In genomic region chr4:152349837-152350381, GRCm38 (mm10) we compare ENCODE assay signal across 9 mouse cellular contexts. TPM values are rescaled to one million over a fixed set of nuclear protein-coding genes. Genes with fewer than 3 reads are reported as not detected.
DNase-seq lines count a peak whose midpoint lies in the region; ATAC-seq and TF ChIP-seq lines count a peak whose summit lies in the region.
"Had no signal": no experiment of that assay in that cellular context is flagged by ENCODE, and none has a peak within 500 bp of the region (broad histone marks: within the 10 kb centered on the region; RNA-seq: fewer than 3 reads in every experiment).

No protein-coding gene starts in this region.

- WGBS in hindbrain, embryonic 14.5 days: 9% methylated on average over 17 of the region's 17 CpGs
- 5% methylated on average over 16 of the region's 17 CpGs for WGBS in midbrain, embryonic 14.5 days
- 11% methylated on average over 17 of the region's 17 CpGs for WGBS in liver, embryonic 12.5 days (ENCODE audit: insufficient replicate concordance)
- 8% methylated on average over 17 of the region's 17 CpGs for WGBS in heart, adult 2 months

- peak overlapping the region; percentile 46 for H3K4me2 ChIP-seq in hindbrain, embryonic 14.5 days (replicated peaks)
- H3K4me2 ChIP-seq in midbrain, embryonic 14.5 days (ENCODE audit: low read length): peak overlapping the region; percentile 53
- no peak overlapping the region for H3K4me2 ChIP-seq in liver, embryonic 12.5 days
- H3K4me2 ChIP-seq: limb, embryonic 12.5 days had no signal

- no peaks in the 10 kb centered on the region; the same call in 1 of the 2 replicates for H3K27me3 ChIP-seq in hindbrain, embryonic 14.5 days (ENCODE audit: control insufficient read depth, insufficient read depth, low read length)
- no peaks in the 10 kb centered on the region for H3K27me3 ChIP-seq in midbrain, embryonic 14.5 days (ENCODE audit: control insufficient read depth, insufficient read depth, low read length)
- H3K27me3 ChIP-seq in liver, embryonic 12.5 days (replicated peaks): peaks cover 85% of the 10 kb centered on the region
- no peaks in the 10 kb centered on the region for H3K27me3 ChIP-seq in heart, adult 2 months (ENCODE audit: control insufficient read depth, insufficient read depth, low read length)

- DNase-seq in ES-CJ7 (ENCODE audit: low read depth, low spot score): peak; percentile 69
- DNase-seq in hindbrain, embryonic 14.5 days (ENCODE audit: low spot score): peak; percentile 80
- DNase-seq in midbrain, embryonic 14.5 days: peak; percentile 92
- DNase-seq in heart, adult 18-20 months: no peak
- no peak for DNase-seq in heart, adult 2 months
- no peak for DNase-seq in spleen, adult 18-20 months

- no peak for TF ChIP-seq EP300 in heart, adult 2 months (IDR thresholded peaks at IDR 0.05; ENCODE audit: insufficient read depth, low read depth, low read length)

- peak overlapping the region; percentile 56 for H3K9ac ChIP-seq in hindbrain, embryonic 14.5 days
- peak overlapping the region; percentile 60 for H3K9ac ChIP-seq in midbrain, embryonic 14.5 days (replicated peaks; ENCODE audit: low read length)
- H3K9ac ChIP-seq in liver, embryonic 12.5 days: no peak overlapping the region
- no peak overlapping the region for H3K9ac ChIP-seq in heart, adult 2 months (ENCODE audit: low read depth, low read length)
- H3K9ac ChIP-seq: limb, embryonic 12.5 days had no signal

- H3K36me3 ChIP-seq in hindbrain, embryonic 14.5 days (replicated peaks; ENCODE audit: control insufficient read depth, insufficient read depth): peaks cover 16% of the 10 kb centered on the region
- H3K36me3 ChIP-seq in midbrain, embryonic 14.5 days (ENCODE audit: control insufficient read depth, insufficient read depth, low read length): peaks cover 6% of the 10 kb centered on the region; the same call in 1 of the 2 replicates
- no peaks in the 10 kb centered on the region for H3K36me3 ChIP-seq in liver, embryonic 12.5 days
- H3K36me3 ChIP-seq in heart, adult 2 months (ENCODE audit: control insufficient read depth, insufficient read depth, low read length): no peaks in the 10 kb centered on the region
- H3K36me3 ChIP-seq: limb, embryonic 12.5 days had no signal

- ATAC-seq in hindbrain, embryonic 14.5 days (ENCODE audit: low FRiP score): peak; percentile 65
- peak; percentile 77 for ATAC-seq in midbrain, embryonic 14.5 days (ENCODE audit: low FRiP score, low TSS enrichment)
- ATAC-seq in liver, embryonic 12.5 days: no peak

- H3K4me3 ChIP-seq in cortical plate, adult 2 months (ENCODE audit: insufficient read depth, low read length): no peak overlapping the region
- H3K4me3 ChIP-seq in hindbrain, embryonic 14.5 days (replicated peaks; ENCODE audit: low read length): peak overlapping the region; percentile 16
- peak overlapping the region; percentile 22 for H3K4me3 ChIP-seq in midbrain, embryonic 14.5 days (replicated peaks; ENCODE audit: low read depth, low read length)
- H3K4me3 ChIP-seq in liver, embryonic 12.5 days: no peak overlapping the region
- H3K4me3 ChIP-seq in heart, adult 2 months: no peak overlapping the region
- H3K4me3 ChIP-seq: limb, embryonic 12.5 days had no signal

- peak overlapping the region; percentile 88 for H3K27ac ChIP-seq in cortical plate, adult 2 months (ENCODE audit: insufficient read depth, low read length)
- H3K27ac ChIP-seq in hindbrain, embryonic 14.5 days: peak overlapping the region; percentile 91
- peak overlapping the region; percentile 91 for H3K27ac ChIP-seq in midbrain, embryonic 14.5 days (replicated peaks; ENCODE audit: low read depth, low read length)
- no peak overlapping the region for H3K27ac ChIP-seq in liver, embryonic 12.5 days
- H3K27ac ChIP-seq in heart, adult 2 months: no peak overlapping the region
- H3K27ac ChIP-seq: limb, embryonic 12.5 days had no signal

- intact Hi-C loops in heart, adult 2 months (cut with DNase I): no loop called here

- peaks cover 29% of the 10 kb centered on the region for H3K4me1 ChIP-seq in cortical plate, adult 2 months (ENCODE audit: control insufficient read depth, insufficient read depth, low read length)
- peaks cover 37% of the 10 kb centered on the region for H3K4me1 ChIP-seq in hindbrain, embryonic 14.5 days (replicated peaks; ENCODE audit: control insufficient read depth, insufficient read depth, low read length)
- peaks cover 35% of the 10 kb centered on the region for H3K4me1 ChIP-seq in midbrain, embryonic 14.5 days (ENCODE audit: control insufficient read depth, insufficient read depth, low read length)
- H3K4me1 ChIP-seq in liver, embryonic 12.5 days: peaks cover 11% of the 10 kb centered on the region
- peaks cover 4% of the 10 kb centered on the region for H3K4me1 ChIP-seq in heart, adult 2 months (ENCODE audit: control insufficient read depth, insufficient read depth, low read length)

- TF ChIP-seq POLR2A in cortical plate, adult 2 months (IDR thresholded peaks at IDR 0.05; ENCODE audit: extremely low read depth, insufficient read depth, low read length): no peak
- no peak for TF ChIP-seq POLR2A in heart, adult 2 months (IDR thresholded peaks at IDR 0.05; ENCODE audit: insufficient read depth, low read depth, low read length)

- H3K79me2 ChIP-seq in heart, adult 2 months (replicated peaks; ENCODE audit: control insufficient read depth, insufficient read depth, low read length): no peaks in the 10 kb centered on the region

- no peak for TF ChIP-seq CTCF in cortical plate, adult 2 months (IDR thresholded peaks at IDR 0.05; ENCODE audit: extremely low read depth, insufficient read depth, low read length)
- no peak for TF ChIP-seq CTCF in heart, adult 2 months (IDR thresholded peaks at IDR 0.05)

- no peaks in the 10 kb centered on the region for H3K9me3 ChIP-seq in hindbrain, embryonic 14.5 days (ENCODE audit: control insufficient read depth, low read length)
- H3K9me3 ChIP-seq in midbrain, embryonic 14.5 days (ENCODE audit: control insufficient read depth, low read length): no peaks in the 10 kb centered on the region
- H3K9me3 ChIP-seq in liver, embryonic 12.5 days (replicated peaks): no peaks in the 10 kb centered on the region
- H3K9me3 ChIP-seq: limb, embryonic 12.5 days had no signal

RNA-seq across cellular contexts. Expression of gene Chd5, which starts 11.5 kb away (rescaled TPM):
- polyA plus RNA-seq in cortical plate, adult 2 months (2012; rRNA removed): 67.5 and 75.5 TPM in 2 replicates
- polyA plus RNA-seq in hindbrain, embryonic 14.5 days (2014; fragmentation: Nextera tagmentation; extraction: Ambion mirVana): 41.9 and 46.7 TPM in 2 replicates
- polyA plus RNA-seq in midbrain, embryonic 14.5 days (2014; fragmentation: Nextera tagmentation; extraction: Ambion mirVana): 38.4 and 53.5 TPM in 2 replicates
- polyA plus RNA-seq in liver, embryonic 12.5 days (2016; fragmentation: Nextera tagmentation; extraction: Ambion mirVana): 0.01 and 0.02 TPM in 2 replicates
- total RNA-seq in heart, adult 18-20 months (2021): under 1 TPM; 0.20 to 0.36 TPM
- under 1 TPM; 0.13 to 0.48 TPM for total RNA-seq in heart, adult 2 months (2021)
- 0.18 and 0.29 TPM in 2 replicates for polyA plus RNA-seq in heart, adult 2 months (2012; rRNA removed)

RNA-seq across cellular contexts. Expression of gene Rpl22, which starts 24.4 kb away (rescaled TPM):
- 201 and 216 TPM in 2 replicates for polyA plus RNA-seq in cortical plate, adult 2 months (2012; rRNA removed)
- polyA plus RNA-seq in hindbrain, embryonic 14.5 days (2014; fragmentation: Nextera tagmentation; extraction: Ambion mirVana): 154 and 178 TPM in 2 replicates
- polyA plus RNA-seq in midbrain, embryonic 14.5 days (2014; fragmentation: Nextera tagmentation; extraction: Ambion mirVana): 165 and 174 TPM in 2 replicates
- 385 and 404 TPM in 2 replicates for polyA plus RNA-seq in liver, embryonic 12.5 days (2016; fragmentation: Nextera tagmentation; extraction: Ambion mirVana)
- total RNA-seq in heart, adult 18-20 months (2021): 100 to 1,000 TPM; 275 to 290 TPM
- 100 to 1,000 TPM; 242 to 276 TPM for total RNA-seq in heart, adult 2 months (2021)
- polyA plus RNA-seq in heart, adult 2 months (2012; rRNA removed): 40.9 and 76.8 TPM in 2 replicates

RNA-seq across cellular contexts. Expression of gene Rnf207, which starts 31.1 kb away (rescaled TPM):
- 22.2 and 25.0 TPM in 2 replicates for polyA plus RNA-seq in cortical plate, adult 2 months (2012; rRNA removed)
- polyA plus RNA-seq in hindbrain, embryonic 14.5 days (2014; fragmentation: Nextera tagmentation; extraction: Ambion mirVana): 5.6 and 6.9 TPM in 2 replicates
- 4.2 and 6.9 TPM in 2 replicates for polyA plus RNA-seq in midbrain, embryonic 14.5 days (2014; fragmentation: Nextera tagmentation; extraction: Ambion mirVana)
- 0.26 and 0.42 TPM in 2 replicates for polyA plus RNA-seq in liver, embryonic 12.5 days (2016; fragmentation: Nextera tagmentation; extraction: Ambion mirVana)
- 10 to 100 TPM; 38.8 to 46.0 TPM for total RNA-seq in heart, adult 18-20 months (2021)
- 10 to 100 TPM; 34.5 to 47.7 TPM for total RNA-seq in heart, adult 2 months (2021)
- 155 and 167 TPM in 2 replicates for polyA plus RNA-seq in heart, adult 2 months (2012; rRNA removed)

RNA-seq across cellular contexts. Expression of gene Icmt, which starts 52.9 kb away (rescaled TPM):
- 32.9 and 35.2 TPM in 2 replicates for polyA plus RNA-seq in cortical plate, adult 2 months (2012; rRNA removed)
- polyA plus RNA-seq in hindbrain, embryonic 14.5 days (2014; fragmentation: Nextera tagmentation; extraction: Ambion mirVana): 20.6 and 22.8 TPM in 2 replicates
- 14.9 and 23.7 TPM in 2 replicates for polyA plus RNA-seq in midbrain, embryonic 14.5 days (2014; fragmentation: Nextera tagmentation; extraction: Ambion mirVana)
- polyA plus RNA-seq in liver, embryonic 12.5 days (2016; fragmentation: Nextera tagmentation; extraction: Ambion mirVana): 11.8 and 14.4 TPM in 2 replicates
- 10 to 100 TPM; 25.7 to 32.2 TPM for total RNA-seq in heart, adult 18-20 months (2021)
- total RNA-seq in heart, adult 2 months (2021): 10 to 100 TPM; 26.4 to 28.2 TPM
- 17.7 and 27.2 TPM in 2 replicates for polyA plus RNA-seq in heart, adult 2 months (2012; rRNA removed)

RNA-seq across cellular contexts. Expression of gene Hes3, which starts 58.4 kb away (rescaled TPM):
- 1.1 and 1.2 TPM in 2 replicates for polyA plus RNA-seq in cortical plate, adult 2 months (2012; rRNA removed)
- polyA plus RNA-seq in hindbrain, embryonic 14.5 days (2014; fragmentation: Nextera tagmentation; extraction: Ambion mirVana): 0.24 and 1.2 TPM in 2 replicates
- polyA plus RNA-seq in midbrain, embryonic 14.5 days (2014; fragmentation: Nextera tagmentation; extraction: Ambion mirVana): 0.39 and 1.2 TPM in 2 replicates
- polyA plus RNA-seq in liver, embryonic 12.5 days (2016; fragmentation: Nextera tagmentation; extraction: Ambion mirVana): not detected in 2 replicates
- not detected for total RNA-seq in heart, adult 18-20 months (2021)
- not detected for total RNA-seq in heart, adult 2 months (2021)
- not detected in 2 replicates for polyA plus RNA-seq in heart, adult 2 months (2012; rRNA removed)
- polyA plus RNA-seq: limb, embryonic 12.5 days had no signal

Comparison
In these comparisons a context has a peak if more than half of its experiments do, and no peak if none do; other contexts are left out.
1. DNase-seq: peak in ES-CJ7 (single experiment), hindbrain, embryonic 14.5 days (single experiment) and midbrain, embryonic 14.5 days (single experiment); none in heart, adult 18-20 months (0 of 2), heart, adult 2 months (0 of 2) and spleen, adult 18-20 months (0 of 2).
2. H3K27ac ChIP-seq: peak in cortical plate, adult 2 months (single experiment), hindbrain, embryonic 14.5 days (single experiment) and midbrain, embryonic 14.5 days (single experiment); none in liver, embryonic 12.5 days (single experiment) and heart, adult 2 months (single experiment).
3. H3K4me3 ChIP-seq: peak in hindbrain, embryonic 14.5 days (single experiment) and midbrain, embryonic 14.5 days (single experiment); none in cortical plate, adult 2 months (single experiment), liver, embryonic 12.5 days (single experiment) and heart, adult 2 months (single experiment).
4. H3K9ac ChIP-seq: peak in hindbrain, embryonic 14.5 days (single experiment) and midbrain, embryonic 14.5 days (single experiment); none in liver, embryonic 12.5 days (single experiment) and heart, adult 2 months (single experiment).
5. RNA of gene Chd5, which starts 11.5 kb away (polyA plus RNA-seq): 67.5 to 75.5 TPM in cortical plate, adult 2 months, 41.9 to 46.7 TPM in hindbrain, embryonic 14.5 days and 38.4 to 53.5 TPM in midbrain, embryonic 14.5 days; 0.18 to 0.29 TPM in heart, adult 2 months and 0.01 to 0.02 TPM in liver, embryonic 12.5 days; every median in the first group is over 10 times any median in the second.